Mouse (Mus musculus) heart, embryonic 14.5 days (tissue): ENCODE measurements around the gene Rasgef1b. TPM values are rescaled to one million over a fixed set of nuclear protein-coding genes. Genes with fewer than 3 reads are reported as not detected.

Experiments
- ATAC-seq: fragments of 200-750 bp; cut with Nextera tagmentation; 2 replicates; pipeline ENCODE4 v1.8.0; 2017; ENCODE audit warnings: low read depth, moderate TSS enrichment; ENCODE audit not compliant: insufficient number of reproducible peaks, insufficient read depth, low FRiP score
- H3K27ac ChIP-seq, 2 experiments: fragments of 200-500 bp in 1 of 2; fragments of 300-500 bp in 1 of 2; sonication (generic) in 1 of 2; replicated peaks in 1 of 2; 2 replicates each; pipeline ENCODE4 v1.5.1; 2012 to 2014; ENCODE audit warnings: low read depth in 2 of 2, low read length in 2 of 2, control low read depth in 1 of 2, mild to moderate bottlenecking in 1 of 2, mixed read lengths in 1 of 2; ENCODE audit not compliant: control insufficient read depth in 1 of 2, insufficient read depth in 1 of 2
- H3K27me3 ChIP-seq: fragments of 300-500 bp; sonication (generic); 2 replicates; pipeline ENCODE4 v1.6.1; 2014; ENCODE audit warnings: mild to moderate bottlenecking, low read length, control low read depth; ENCODE audit not compliant: control insufficient read depth, insufficient read depth
- H3K36me3 ChIP-seq: fragments of 300-500 bp; sonication (generic); 2 replicates; pipeline ENCODE4 v1.6.1; 2014; ENCODE audit warnings: mild to moderate bottlenecking, control low read depth, low read length, mixed read lengths; ENCODE audit not compliant: control insufficient read depth, insufficient read depth
- H3K4me1 ChIP-seq, 2 experiments: fragments of 200-500 bp in 1 of 2; fragments of 300-500 bp in 1 of 2; sonication (generic) in 1 of 2; 2 replicates each; pipeline ENCODE4 v1.6.1; 2012 to 2014; ENCODE audit warnings: low read length in 2 of 2, control low read depth in 1 of 2, mixed read lengths in 1 of 2; ENCODE audit not compliant: control insufficient read depth in 2 of 2, insufficient read depth in 2 of 2
- H3K4me2 ChIP-seq: fragments of 300-500 bp; sonication (generic); 2 replicates; pipeline ENCODE4 v1.6.1; 2014; ENCODE audit warnings: mild to moderate bottlenecking, low read length
- H3K4me3 ChIP-seq, 2 experiments: fragments of 200-500 bp in 1 of 2; fragments of 300-500 bp in 1 of 2; sonication (generic) in 1 of 2; 2 replicates each; pipeline ENCODE4 v1.5.1; 2012 to 2014; ENCODE audit warnings: low read length in 2 of 2, mild to moderate bottlenecking in 2 of 2, control low read depth in 1 of 2, low read depth in 1 of 2, moderate library complexity in 1 of 2; ENCODE audit not compliant: control insufficient read depth in 1 of 2, insufficient read depth in 1 of 2
- H3K9ac ChIP-seq: fragments of 300-500 bp; sonication (generic); 2 replicates; pipeline ENCODE4 v1.6.1; 2014; ENCODE audit warnings: mild to moderate bottlenecking, low read length
- H3K9me3 ChIP-seq: fragments of 300-500 bp; sonication (generic); 2 replicates; pipeline ENCODE4 v1.6.1; 2016; ENCODE audit warnings: low read length, control low read depth; ENCODE audit not compliant: control insufficient read depth
- WGBS: fragments of 180-500 bp; shearing (Covaris S2); extraction: QIAGEN DNeasy Blood & Tissue Kit; methylation state at CpG from one replicate; pipeline ENCODE4 v1.1.7; 2014; 5-methylcytosine and 5-hydroxymethylcytosine counted together
- polyA plus RNA-seq: library from polyadenylated mRNA; unstranded; fragments of >200 nt; fragmentation: Nextera tagmentation; extraction: Ambion mirVana; gene quantifications from 2 replicates; pipeline ENCODE4 v1.2.1, GENCODE M21; 2014

Gene Rasgef1b
- polyA plus RNA-seq, 1 experiment from 2014 or later, result 45.9 TPM

- Histone ChIP-seq H3K9ac (no peak overlapping the region), H3K36me3 (no peaks in the 10 kb centered on the region), H3K27ac (no peak overlapping the region), H3K4me3 (no peak overlapping the region), H3K9me3 (no peaks in the 10 kb centered on the region), H3K27me3 (no peaks in the 10 kb centered on the region), H3K4me1 (peaks cover 2 to 16% of the 10 kb centered on the region in 2 experiments; a peak in 3 of 4 replicates), H3K4me2 (0 out of 2 replicates have a peak overlapping the region, but pooled peaks have one; percentile 18)
- no peak for ATAC-seq
- WGBS, result 36% methylated on average over 3 of the region's 3 CpGs
These were observed 368.3 kb downstream of the Rasgef1b start for GRCm38 (mm10) chr5:99360531-99360930.

GRCm38 (mm10) chr5:99359251-99359650, 369.6 kb downstream of the Rasgef1b start:
- Histone ChIP-seq H3K4me1 (peaks cover 4 to 23% of the 10 kb centered on the region in 2 experiments), H3K36me3 (no peaks in the 10 kb centered on the region), H3K27me3 (no peaks in the 10 kb centered on the region), H3K9me3 (no peaks in the 10 kb centered on the region), H3K4me2 (no peak overlapping the region), H3K9ac (no peak overlapping the region), H3K27ac (no peak overlapping the region), H3K4me3 (no peak overlapping the region)
- WGBS, result 79% methylated on average over 5 of the region's 5 CpGs
- ATAC-seq, result no peak

- no peaks in the 10 kb centered on the region for H3K9me3 ChIP-seq
- H3K27ac ChIP-seq, result peak overlapping the region; percentile 77 to 80
- H3K4me3 ChIP-seq, result no peak overlapping the region
- H3K9ac ChIP-seq, result no peak overlapping the region
- H3K4me2 ChIP-seq, result no peak overlapping the region
- H3K36me3 ChIP-seq, result no peaks in the 10 kb centered on the region
- 28% methylated on average over 5 of the region's 5 CpGs for WGBS
- H3K4me1 ChIP-seq, result peaks cover 2 to 8% of the 10 kb centered on the region in 2 experiments
- ATAC-seq, result peak; percentile 79
- no peaks in the 10 kb centered on the region for H3K27me3 ChIP-seq
These were observed 374.2 kb downstream of the Rasgef1b start for GRCm38 (mm10) chr5:99354640-99355132.

GRCm38 (mm10) chr5:99350030-99350429, 378.8 kb downstream of the Rasgef1b start:
- Histone ChIP-seq H3K4me3 (no peak overlapping the region), H3K9ac (no peak overlapping the region), H3K4me2 (no peak overlapping the region), H3K27me3 (no peaks in the 10 kb centered on the region), H3K36me3 (no peaks in the 10 kb centered on the region), H3K4me1 (peaks cover 4 to 6% of the 10 kb centered on the region in 2 experiments), H3K9me3 (no peaks in the 10 kb centered on the region), H3K27ac (no peak overlapping the region)
- ATAC-seq, result no peak
- WGBS, result 71% methylated on average over 4 of the region's 4 CpGs

GRCm38 (mm10) chr5:99348257-99348849, 380.5 kb downstream of the Rasgef1b start:
- H3K27me3 ChIP-seq, result no peaks in the 10 kb centered on the region
- H3K9ac ChIP-seq, result no peak overlapping the region
- no peaks in the 10 kb centered on the region for H3K9me3 ChIP-seq
- H3K4me2 ChIP-seq, result no peak overlapping the region
- H3K27ac ChIP-seq, result no peak overlapping the region
- no peak for ATAC-seq
- H3K4me1 ChIP-seq, result 0 out of 4 replicates have a peak, but pooled peaks cover 0 to 2% of the 10 kb centered on the region in 2 experiments
- H3K4me3 ChIP-seq, result no peak overlapping the region
- 62% methylated on average over 8 of the region's 8 CpGs for WGBS
- no peaks in the 10 kb centered on the region for H3K36me3 ChIP-seq

- Histone ChIP-seq H3K27ac (no peak overlapping the region), H3K27me3 (no peaks in the 10 kb centered on the region), H3K4me2 (no peak overlapping the region), H3K36me3 (no peaks in the 10 kb centered on the region), H3K9me3 (no peaks in the 10 kb centered on the region), H3K4me3 (no peak overlapping the region), H3K4me1 (peaks cover 5 to 15% of the 10 kb centered on the region in 2 experiments), H3K9ac (no peak overlapping the region)
- no peak for ATAC-seq
- WGBS, result 90% methylated on average over 10 of the region's 10 CpGs
These were observed 386.3 kb downstream of the Rasgef1b start for GRCm38 (mm10) chr5:99342527-99342926.

GRCm38 (mm10) chr5:99340311-99340989, 388.4 kb downstream of the Rasgef1b start:
- no peaks in the 10 kb centered on the region for H3K27me3 ChIP-seq
- peaks cover 5 to 15% of the 10 kb centered on the region in 2 experiments for H3K4me1 ChIP-seq
- WGBS, result 49% methylated on average over 8 of the region's 8 CpGs
- ATAC-seq, result peak; percentile 67
- no peaks in the 10 kb centered on the region for H3K36me3 ChIP-seq
- peak overlapping the region; percentile 63 for H3K9ac ChIP-seq
- H3K27ac ChIP-seq, result peak overlapping the region; percentile 82 to 92
- peak overlapping the region; percentile 32 to 35; a peak in 3 of 4 replicates for H3K4me3 ChIP-seq
- H3K9me3 ChIP-seq, result no peaks in the 10 kb centered on the region
- peak overlapping the region; percentile 67 for H3K4me2 ChIP-seq
